Mouse (Mus musculus) brown adipose tissue, adult 24 weeks (tissue): ENCODE measurements around the gene N4bp2l2. TPM values are rescaled to one million over a fixed set of nuclear protein-coding genes. Genes with fewer than 3 reads are reported as not detected.

Source experiments
- H3K27ac ChIP-seq: fragments of 200-500 bp; replicated peaks from 2 replicates; pipeline ENCODE4 v1.5.1; 2012; ENCODE audit warnings: low read depth, mild to moderate bottlenecking, low read length
- H3K4me1 ChIP-seq: fragments of 200-500 bp; 2 replicates; pipeline ENCODE4 v1.6.1; 2012; ENCODE audit warnings: low read length, mixed read lengths; ENCODE audit not compliant: control insufficient read depth, insufficient read depth, insufficient read length
- H3K4me3 ChIP-seq: fragments of 200-500 bp; 2 replicates; pipeline ENCODE4 v1.5.1; 2012; ENCODE audit warnings: low read depth, mild to moderate bottlenecking, low read length, moderate library complexity; ENCODE audit not compliant: insufficient read depth
- polyA plus RNA-seq: library from polyadenylated mRNA; stranded (reverse); fragments of >200 nt; gene quantifications from 2 replicates; pipeline ENCODE4 v1.2.4, GENCODE M21; 2012; ENCODE audit not compliant: missing spikeins, insufficient read depth, insufficient read length

The N4bp2l2 gene
- polyA plus RNA-seq, 1 experiment = 47.5 TPM

DNA sequence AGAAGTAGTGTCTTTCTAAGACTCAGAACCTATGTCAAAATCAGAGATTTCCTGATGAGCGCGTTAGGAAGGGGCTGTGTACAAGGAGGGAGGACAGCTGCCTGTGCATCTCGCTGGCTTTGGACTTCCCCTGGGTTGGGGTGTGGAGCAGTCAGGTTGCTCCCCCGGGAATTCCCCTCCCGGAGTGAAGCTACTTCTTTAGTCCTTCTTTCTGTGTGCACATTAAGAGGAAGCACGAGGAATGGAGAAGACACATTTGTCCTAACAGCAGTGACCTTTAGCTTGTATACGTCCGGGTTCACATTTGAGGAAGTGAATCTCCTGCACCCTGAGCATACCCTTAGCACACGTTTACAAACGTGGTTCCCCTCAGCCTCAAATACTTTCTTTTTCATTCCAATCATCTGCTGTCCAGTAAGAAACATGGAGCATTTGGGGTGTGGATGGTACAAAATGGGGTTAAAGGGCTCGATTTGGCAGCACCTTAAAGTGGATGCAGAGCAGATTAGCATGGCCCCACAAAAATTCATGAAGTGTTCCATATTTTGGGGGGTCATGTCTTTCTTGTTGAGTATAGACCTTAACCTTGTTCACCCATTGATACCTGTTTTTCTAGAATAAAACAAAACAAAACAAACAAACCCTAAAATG is 70.5 kb downstream of the N4bp2l2 start:
- peaks cover 3% of the 10 kb centered on the region; the same call in 1 of the 2 replicates for H3K4me1 ChIP-seq
- H3K4me3 ChIP-seq = 0 out of 2 replicates have a peak overlapping the region, but pooled peaks have one; percentile 9
- peak overlapping the region; percentile 26; the same call in 1 of the 2 replicates for H3K27ac ChIP-seq

DNA sequence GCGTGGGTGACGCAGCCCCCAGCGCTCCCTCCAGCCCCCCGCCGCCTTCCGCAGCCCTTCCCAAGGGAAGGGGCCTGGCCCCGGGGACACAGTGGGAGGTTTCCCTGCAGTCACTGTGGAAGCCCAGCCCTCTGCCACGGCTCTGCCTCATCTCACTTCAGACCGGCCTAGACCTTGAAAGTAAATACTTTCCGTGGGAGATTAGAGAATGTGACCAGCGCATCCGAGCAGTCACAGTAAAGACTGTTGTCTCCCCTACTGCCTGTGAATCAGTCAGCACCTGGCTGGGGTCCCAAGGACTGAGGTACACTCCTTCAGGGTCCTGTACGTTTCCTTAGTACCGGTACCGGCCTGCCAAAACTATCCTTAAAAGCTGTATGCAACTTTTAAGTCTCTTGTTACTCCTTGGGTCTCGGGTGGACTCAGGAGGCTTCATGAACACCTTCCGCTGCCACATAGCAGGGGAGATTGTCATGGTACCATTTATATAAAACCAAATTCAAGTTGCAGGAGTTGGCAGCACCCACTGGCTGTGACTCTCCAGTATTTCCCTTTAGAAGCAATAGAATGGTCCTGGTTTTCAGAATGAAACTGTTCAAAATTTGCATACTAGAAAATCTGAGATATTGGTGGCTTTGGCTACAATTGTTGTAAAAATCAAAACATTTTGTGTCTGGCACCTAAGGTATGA is 71.2 kb downstream of the N4bp2l2 start:
- Histone ChIP-seq H3K27ac (peak overlapping the region; percentile 26; the same call in 1 of the 2 replicates), H3K4me1 (no peaks in the 10 kb centered on the region), H3K4me3 (peak overlapping the region; percentile 99)

DNA sequence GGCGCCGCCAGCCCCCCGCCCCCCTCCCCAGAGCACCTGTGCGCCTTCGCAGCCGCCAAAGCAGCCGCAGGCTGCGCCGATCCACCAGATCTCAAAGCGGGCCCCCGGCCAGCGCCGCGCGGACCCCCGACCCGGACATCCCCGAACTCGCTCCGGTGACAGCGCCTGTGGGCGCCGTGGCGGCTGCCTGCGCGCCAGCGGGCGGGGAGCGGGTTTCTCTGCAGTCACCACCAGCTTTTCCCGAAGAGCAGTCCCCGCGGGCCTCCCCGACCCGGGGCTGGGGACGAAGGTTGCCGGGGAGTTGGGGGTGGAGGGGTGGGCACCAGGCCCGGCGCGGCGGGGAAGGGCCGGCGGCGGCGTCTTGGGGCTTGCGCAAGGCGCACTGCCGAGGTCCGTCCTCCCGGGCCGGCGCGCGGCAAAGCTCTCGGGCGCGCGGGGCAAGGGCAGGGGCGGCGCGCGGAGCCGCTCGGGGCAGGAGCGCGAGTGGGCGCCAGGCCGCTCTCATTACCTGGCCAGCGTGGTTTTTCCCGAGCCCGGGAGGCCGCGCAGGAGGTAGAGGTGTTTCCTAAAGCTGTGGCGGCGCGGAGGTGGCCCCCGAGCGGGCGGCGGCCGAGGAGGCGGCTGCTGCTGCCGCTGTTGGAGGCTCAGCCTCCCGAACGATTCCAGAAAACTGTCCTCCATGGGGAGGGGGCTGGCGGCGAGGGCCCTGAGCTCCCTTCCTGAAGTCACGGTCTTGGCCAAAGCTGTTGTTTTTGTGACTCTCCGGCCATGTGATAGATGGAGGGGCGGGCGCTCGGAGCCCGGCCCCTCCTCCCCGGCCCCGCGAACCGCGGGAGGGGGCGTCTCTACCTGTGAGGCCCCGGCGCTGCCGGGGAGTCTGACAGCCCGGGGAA is 72.0 kb downstream of the N4bp2l2 start:
- Histone ChIP-seq H3K4me3 (peak overlapping the region; percentile 99), H3K4me1 (no peaks in the 10 kb centered on the region), H3K27ac (peak overlapping the region; percentile 92)

DNA sequence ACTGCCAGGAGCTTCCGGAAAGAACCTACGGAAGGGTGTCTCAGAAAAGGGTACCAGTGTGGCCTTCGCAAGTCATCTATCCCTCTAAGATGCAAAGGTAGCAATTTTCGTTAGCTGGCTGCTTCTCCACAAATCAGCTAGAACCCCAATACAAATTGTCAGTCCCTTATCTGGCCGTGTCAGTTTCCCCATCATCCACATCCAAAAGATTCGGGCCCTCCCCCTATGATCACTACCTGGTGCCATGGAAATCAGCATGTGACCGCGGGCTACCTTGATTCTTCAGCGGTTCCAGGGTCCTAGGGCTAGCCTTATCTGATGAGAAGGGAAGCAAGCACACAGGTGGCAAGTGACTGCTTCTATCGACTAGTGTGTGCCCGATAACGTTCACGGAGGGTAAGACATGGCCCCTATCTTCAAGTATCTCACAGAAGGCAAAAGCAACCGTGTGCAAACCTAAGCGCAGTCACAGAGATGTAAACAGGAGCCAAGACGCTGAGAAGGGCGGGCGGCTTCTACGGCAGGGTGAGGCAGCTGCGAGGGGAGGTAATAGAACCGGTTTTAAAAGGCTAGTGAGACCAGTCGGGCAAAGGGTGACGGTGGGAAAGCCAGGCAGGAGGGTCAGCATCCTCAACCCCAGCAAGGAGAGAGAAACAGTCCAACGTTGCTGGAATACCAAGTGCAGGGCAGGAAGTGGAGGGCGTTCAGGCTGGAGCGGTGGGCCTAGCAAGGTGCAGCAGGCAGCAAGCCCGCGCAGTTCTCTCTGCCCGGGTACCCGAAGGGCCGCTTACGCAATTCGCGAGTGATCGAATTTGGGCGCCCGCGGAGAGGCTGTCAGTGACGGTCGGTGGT is 72.9 kb downstream of the N4bp2l2 start:
- no peaks in the 10 kb centered on the region for H3K4me1 ChIP-seq
- peak overlapping the region; percentile 99 for H3K4me3 ChIP-seq
- H3K27ac ChIP-seq = peak overlapping the region; percentile 63

DNA sequence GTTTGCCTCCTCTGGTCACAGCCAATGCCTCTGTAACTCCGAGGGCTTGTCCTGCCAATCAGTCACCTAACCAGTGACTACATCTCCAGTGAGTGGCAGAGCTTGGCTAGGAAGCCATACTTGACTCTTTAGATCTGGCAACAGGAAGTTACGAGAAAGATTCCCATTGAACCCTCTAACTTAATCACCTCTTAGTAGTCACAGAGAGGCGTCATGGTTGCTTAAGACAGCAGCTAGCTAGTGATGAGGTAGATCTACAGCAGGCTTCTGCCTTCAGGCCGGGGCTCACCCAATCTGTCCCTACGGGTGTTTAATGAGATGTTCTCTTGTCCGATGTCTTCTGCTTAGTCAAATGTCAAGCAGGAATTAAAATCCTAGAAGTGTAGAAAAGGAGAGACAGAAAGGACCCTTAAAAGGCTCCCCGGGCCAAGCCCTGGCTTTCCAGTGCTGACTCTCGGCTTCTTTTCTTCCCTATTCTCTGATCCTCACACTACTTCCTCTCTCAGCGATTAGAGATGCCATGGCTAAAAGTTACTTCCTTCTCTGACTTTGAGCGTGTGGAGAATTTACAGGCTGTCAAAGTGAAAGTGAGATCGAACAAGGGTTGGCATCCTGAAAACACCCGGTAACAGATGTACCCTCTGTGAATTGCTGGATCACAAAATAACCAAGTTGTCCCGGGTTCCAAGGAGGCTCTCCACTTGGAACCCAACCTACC is 73.6 kb downstream of the N4bp2l2 start:
- peak overlapping the region; percentile 99 for H3K4me3 ChIP-seq
- no peaks in the 10 kb centered on the region for H3K4me1 ChIP-seq
- peak overlapping the region; percentile 63; the same call in 1 of the 2 replicates for H3K27ac ChIP-seq

DNA sequence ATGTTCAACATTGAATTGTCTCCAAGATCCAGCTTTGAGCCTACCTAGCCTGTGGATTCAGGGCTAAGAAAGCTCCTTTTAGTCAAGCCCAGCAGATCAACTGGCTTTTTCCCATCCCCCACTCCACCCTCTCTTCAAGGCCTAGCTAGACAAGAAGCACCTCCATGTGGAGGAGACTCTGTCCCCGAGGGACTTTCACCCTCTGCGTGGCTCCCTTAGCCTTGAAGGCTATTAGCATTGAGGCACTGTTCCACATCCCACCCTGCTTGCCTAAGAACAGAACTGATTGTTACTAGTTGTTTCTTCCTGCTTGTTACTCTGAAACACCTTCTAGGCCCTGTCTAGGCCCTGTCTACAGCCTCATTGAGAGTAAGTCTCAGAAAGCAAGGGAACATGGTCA is 76.0 kb downstream of the N4bp2l2 start:
- 0 out of 2 replicates have a peak overlapping the region, but pooled peaks have one; percentile 18 for H3K27ac ChIP-seq
- peaks cover 3% of the 10 kb centered on the region; the same call in 1 of the 2 replicates for H3K4me1 ChIP-seq
- no peak overlapping the region for H3K4me3 ChIP-seq

DNA sequence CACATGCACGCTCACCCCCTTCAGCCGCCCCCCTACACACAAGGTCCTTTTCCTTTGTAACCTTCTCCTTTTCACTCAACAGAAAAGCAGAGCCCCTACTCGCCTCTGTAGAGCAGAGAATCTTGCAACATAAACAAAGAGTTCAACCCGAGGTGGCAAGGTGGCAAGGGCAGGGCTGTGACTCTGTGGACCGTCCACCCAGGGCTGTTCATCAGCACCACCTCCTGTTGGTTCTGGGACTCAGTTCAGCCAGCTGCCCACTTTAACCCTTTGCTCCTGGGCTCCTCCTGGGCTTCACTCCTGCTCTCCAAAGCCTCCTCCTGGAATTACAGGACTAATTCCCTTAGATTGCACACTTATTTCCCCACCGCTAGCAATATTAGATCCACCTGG is 81.7 kb downstream of the N4bp2l2 start:
- Histone ChIP-seq H3K4me3 (no peak overlapping the region), H3K4me1 (peaks cover 10% of the 10 kb centered on the region), H3K27ac (peak overlapping the region; percentile 43)

DNA sequence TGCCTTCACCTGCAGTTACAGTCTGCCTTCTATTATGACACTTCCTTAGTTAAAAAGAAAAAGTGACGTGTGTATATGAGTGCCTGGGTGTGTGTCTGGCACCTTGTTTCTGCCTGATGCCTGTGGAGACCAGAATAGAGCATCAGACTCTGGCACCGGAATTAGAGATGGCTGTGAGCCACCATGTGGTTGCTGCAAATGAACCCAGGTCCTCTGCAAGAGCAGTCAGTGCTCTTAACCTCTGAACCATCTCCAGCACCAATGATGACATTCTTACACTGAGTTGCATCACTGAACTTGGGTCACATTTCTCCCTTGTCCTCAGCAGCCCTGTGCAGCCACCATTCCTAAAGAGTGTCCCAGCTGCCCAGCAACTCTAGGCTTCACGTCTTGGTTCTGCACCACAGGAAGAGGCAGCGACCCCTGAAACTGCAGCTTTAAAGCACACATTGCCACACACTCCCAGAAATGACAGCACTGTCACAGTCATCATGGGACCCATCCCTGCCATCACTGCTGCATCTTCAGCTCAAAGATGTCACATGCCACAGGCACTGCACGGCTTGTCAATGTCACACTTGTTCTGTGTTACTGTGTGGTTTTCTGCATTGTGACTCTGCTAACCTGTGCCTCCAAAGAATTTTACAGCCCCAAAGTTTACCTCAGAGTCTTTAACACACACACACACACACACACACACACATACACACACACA is 82.2 kb downstream of the N4bp2l2 start:
- Histone ChIP-seq H3K27ac (peak overlapping the region; percentile 72), H3K4me1 (peaks cover 10% of the 10 kb centered on the region)

DNA sequence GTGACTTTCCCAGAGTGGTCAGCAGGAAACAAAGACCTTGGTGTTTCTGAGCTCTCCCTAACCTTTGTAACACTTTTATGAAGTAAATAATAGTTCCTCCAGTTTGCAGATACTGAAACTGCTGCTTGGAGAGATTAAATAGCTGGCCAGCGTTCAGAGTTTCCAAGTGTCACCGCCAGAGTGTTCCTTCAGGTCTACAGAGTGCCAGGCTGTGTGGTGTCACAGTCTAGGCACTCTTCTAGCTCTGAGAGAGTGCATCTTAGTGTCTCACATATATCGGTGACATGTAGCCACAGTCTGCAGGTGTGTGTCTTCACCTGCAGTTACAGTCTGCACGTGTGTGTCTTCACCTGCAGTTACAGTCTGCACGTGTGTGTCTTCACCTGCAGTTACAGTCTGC is 82.8 kb downstream of the N4bp2l2 start:
- no peak overlapping the region for H3K4me3 ChIP-seq
- H3K27ac ChIP-seq = peak overlapping the region; percentile 72
- H3K4me1 ChIP-seq = peaks cover 10% of the 10 kb centered on the region

More for the DNA sequence above, 82.2 kb downstream of the N4bp2l2 start:
- no peak overlapping the region for H3K4me3 ChIP-seq

DNA sequence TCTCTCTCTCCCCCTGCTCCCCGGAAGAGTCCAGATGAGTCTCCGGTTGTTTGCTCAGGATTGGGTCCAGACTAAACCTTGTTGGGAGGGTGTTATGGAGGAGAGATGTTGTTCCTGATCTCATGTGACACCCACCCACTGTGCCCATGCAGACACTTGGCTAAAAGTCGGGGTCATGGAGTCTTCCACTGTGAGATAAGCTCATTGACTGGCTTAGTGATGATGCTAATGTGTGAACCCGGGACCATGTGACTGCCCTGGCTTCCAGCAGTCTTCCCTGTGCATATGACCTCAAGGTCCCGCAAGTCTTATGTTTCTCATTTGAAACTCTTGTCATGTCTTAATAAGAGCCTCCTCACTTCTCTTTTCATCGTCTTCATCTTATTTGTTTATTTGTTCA is 84.8 kb downstream of the N4bp2l2 start:
- no peak overlapping the region for H3K4me3 ChIP-seq
- H3K4me1 ChIP-seq = peaks cover 10% of the 10 kb centered on the region
- 0 out of 2 replicates have a peak overlapping the region, but pooled peaks have one; percentile 5 for H3K27ac ChIP-seq

DNA sequence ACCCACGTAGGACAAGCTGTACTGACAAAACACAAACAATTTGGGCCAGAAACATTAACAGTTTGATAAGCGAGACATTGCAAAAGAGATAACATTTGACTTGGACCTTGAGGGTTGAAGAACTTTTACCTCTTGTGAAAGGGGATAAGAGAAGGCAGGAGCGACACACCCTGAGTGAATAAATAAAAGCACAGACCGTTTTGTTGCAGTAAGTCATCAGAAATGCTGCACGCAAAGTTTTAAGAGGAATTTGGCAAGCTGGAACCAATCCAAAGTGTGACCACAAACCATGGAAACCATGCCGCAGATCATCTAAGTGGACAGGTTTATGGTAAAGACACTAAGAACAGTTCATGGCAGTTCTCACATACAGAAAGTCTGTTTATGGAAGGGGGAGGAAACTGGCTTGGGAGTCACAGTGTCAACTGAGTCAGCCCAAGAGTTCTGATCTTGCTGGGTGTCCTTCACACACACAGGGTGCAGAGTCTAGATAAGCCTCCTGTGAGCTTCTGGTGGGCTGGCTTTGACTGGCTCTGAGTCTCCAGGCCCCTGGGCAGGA is 87.3 kb downstream of the N4bp2l2 start:
- 0 out of 2 replicates have a peak overlapping the region, but pooled peaks have one; percentile 44 for H3K27ac ChIP-seq
- H3K4me1 ChIP-seq = peaks cover 3% of the 10 kb centered on the region; the same call in 1 of the 2 replicates

DNA sequence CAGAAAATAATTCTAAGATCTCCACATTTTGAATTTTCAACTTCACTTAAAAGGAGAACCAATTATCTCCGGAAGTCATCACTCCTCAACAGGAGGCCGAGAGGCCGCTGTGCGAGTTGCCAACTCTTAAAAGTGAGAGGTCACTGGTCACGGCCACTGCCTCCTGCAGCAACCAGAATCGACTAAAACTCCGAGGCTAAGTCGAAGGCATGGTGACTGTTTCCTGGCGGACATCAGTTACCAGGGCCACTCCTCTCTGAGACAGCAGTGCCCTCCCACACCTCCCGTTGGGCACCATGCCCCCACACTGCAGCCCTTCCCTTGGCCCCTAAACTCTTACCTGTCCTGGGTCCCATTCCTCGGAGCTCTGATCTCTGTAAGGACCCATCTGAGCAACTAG is 89.2 kb downstream of the N4bp2l2 start:
- no peaks in the 10 kb centered on the region; the same call in 1 of the 2 replicates for H3K4me1 ChIP-seq
- H3K4me3 ChIP-seq = no peak overlapping the region
- no peak overlapping the region for H3K27ac ChIP-seq

More for the DNA sequence above, 87.3 kb downstream of the N4bp2l2 start:
- no peak overlapping the region for H3K4me3 ChIP-seq

DNA sequence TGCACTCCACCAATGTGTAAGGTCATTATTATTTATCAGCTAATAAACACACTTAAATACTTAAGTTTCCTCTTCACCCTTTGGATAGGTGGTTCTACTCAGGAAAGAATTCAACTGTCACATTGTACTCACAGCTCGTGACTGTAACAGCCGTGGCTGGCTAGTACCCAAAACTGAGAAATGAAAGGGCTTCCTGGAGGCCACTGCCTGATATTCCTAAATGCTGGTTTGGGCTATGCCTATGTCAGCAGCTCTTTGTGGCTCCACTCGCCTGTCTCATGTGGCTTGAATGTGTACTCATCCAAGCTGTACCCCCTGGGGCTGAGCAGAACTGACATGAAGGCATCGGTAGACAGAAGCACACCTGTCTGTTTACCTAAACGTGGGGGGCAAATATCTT is 91.1 kb downstream of the N4bp2l2 start:
- no peaks in the 10 kb centered on the region; the same call in 1 of the 2 replicates for H3K4me1 ChIP-seq
- no peak overlapping the region for H3K27ac ChIP-seq

More for the DNA sequence above, 91.1 kb downstream of the N4bp2l2 start:
- no peak overlapping the region for H3K4me3 ChIP-seq
